Mouse (Mus musculus) stomach, embryonic 14.5 days (tissue): ENCODE measurements around the gene Hist1h2be. TPM values are rescaled to one million over a fixed set of nuclear protein-coding genes. Genes with fewer than 3 reads are reported as not detected.
"Not testable (repeated sequence)": the region's sequence is repeated elsewhere in the genome, so short reads cannot be mapped to it uniquely, and the experiment has no call there.

Source experiments
- ATAC-seq: fragments of 200-750 bp; cut with Nextera tagmentation; 2 replicates; pipeline ENCODE4 v1.8.0; 2017; ENCODE audit warnings: low read depth, moderate TSS enrichment; ENCODE audit not compliant: insufficient number of reproducible peaks, insufficient read depth, low FRiP score
- H3K27ac ChIP-seq: fragments of 300-500 bp; sonication (generic); 2 replicates; pipeline ENCODE4 v1.5.1; 2014; ENCODE audit warnings: mild to moderate bottlenecking, low read length, moderate library complexity, mixed read lengths
- H3K27me3 ChIP-seq: fragments of 300-500 bp; sonication (generic); 2 replicates; pipeline ENCODE4 v1.6.1; 2014; ENCODE audit warnings: low read length, control low read depth, mixed read lengths; ENCODE audit not compliant: control insufficient read depth, insufficient read depth
- H3K36me3 ChIP-seq: fragments of 300-500 bp; sonication (generic); 2 replicates; pipeline ENCODE4 v1.6.1; 2014; ENCODE audit warnings: mild to moderate bottlenecking, control low read depth, low read length, moderate library complexity, mixed read lengths; ENCODE audit not compliant: control insufficient read depth, insufficient read depth
- H3K4me1 ChIP-seq: fragments of 300-500 bp; sonication (generic); 2 replicates; pipeline ENCODE4 v1.6.1; 2014; ENCODE audit warnings: low read length, control low read depth, mixed read lengths; ENCODE audit not compliant: control insufficient read depth, insufficient read depth
- H3K4me2 ChIP-seq: fragments of 300-500 bp; sonication (generic); replicated peaks from 2 replicates; pipeline ENCODE4 v1.6.1; 2014; ENCODE audit warnings: low read depth, low read length, control low read depth
- H3K4me3 ChIP-seq: fragments of 300-500 bp; sonication (generic); 2 replicates; pipeline ENCODE4 v1.5.1; 2014; ENCODE audit warnings: low read depth, low read length, control low read depth
- H3K9ac ChIP-seq: fragments of 300-500 bp; sonication (generic); replicated peaks from 2 replicates; pipeline ENCODE4 v1.6.1; 2014; ENCODE audit warnings: low read depth, mild to moderate bottlenecking, control low read depth, low read length, moderate library complexity, mixed read lengths
- H3K9me3 ChIP-seq: fragments of 300-500 bp; sonication (generic); 2 replicates; pipeline ENCODE4 v1.6.1; 2016; ENCODE audit warnings: low read depth, low read length, control low read depth; ENCODE audit not compliant: control insufficient read depth
- WGBS: fragments of 180-500 bp; shearing (Covaris S2); extraction: QIAGEN DNeasy Blood & Tissue Kit; methylation state at CpG from one replicate; pipeline ENCODE4 v1.1.7; 2014; 5-methylcytosine and 5-hydroxymethylcytosine counted together
- polyA plus RNA-seq: library from polyadenylated mRNA; unstranded; fragments of >200 nt; fragmentation: Nextera tagmentation; extraction: Ambion mirVana; gene quantifications from 2 replicates; pipeline ENCODE4 v1.2.1, GENCODE M21; 2014

Gene Hist1h2be
- polyA plus RNA-seq, 1 experiment from 2014 or later: 2.8 TPM

GRCm38 (mm10) chr13:23572218-23573033 lies 48.5 kb downstream of the Hist1h2be start:
- Histone ChIP-seq H3K36me3 (no peaks in the 10 kb centered on the region), H3K9me3 (no peaks in the 10 kb centered on the region), H3K4me2 (peak overlapping the region; percentile 41), H3K4me3 (peak overlapping the region; percentile 27), H3K9ac (peak overlapping the region; percentile 22), H3K4me1 (peaks cover 7% of the 10 kb centered on the region; the same call in 1 of the 2 replicates), H3K27me3 (no peaks in the 10 kb centered on the region), H3K27ac (peak overlapping the region; percentile 94)
- 23% methylated on average over 2 of the region's 2 CpGs for WGBS
- ATAC-seq: no peak

GRCm38 (mm10) chr13:23571504-23572217 lies 49.3 kb downstream of the Hist1h2be start:
- not testable (repeated sequence) for H3K27me3 ChIP-seq, H3K36me3 ChIP-seq, H3K9me3 ChIP-seq, H3K4me1 ChIP-seq, ATAC-seq
- Histone ChIP-seq H3K27ac (peak overlapping the region; percentile 94), H3K4me2 (peak overlapping the region; percentile 41), H3K4me3 (peak overlapping the region; percentile 27), H3K9ac (peak overlapping the region; percentile 22)
- WGBS: 0% methylated on average over 9 of the region's 34 CpGs

- Histone ChIP-seq H3K9me3 (no peaks in the 10 kb centered on the region), H3K4me2 (peak within 1 kb of the TSS; percentile 50), H3K4me3 (peak within 1 kb of the TSS; percentile 27), H3K36me3 (no peaks in the 10 kb centered on the region), H3K9ac (peak within 1 kb of the TSS; percentile 22), H3K27ac (peak within 1 kb of the TSS; percentile 94), H3K27me3 (no peaks in the 10 kb centered on the region), H3K4me1 (no peaks in the 10 kb centered on the region)
- peak; percentile 88 for ATAC-seq
- under 1% methylated on average over 18 of the region's 18 CpGs for WGBS
Observed at GRCm38 (mm10) chr13:23571022-23571503, 49.9 kb downstream of the Hist1h2be start, which contains the start of the genes Hist1h2ae and Hist1h2bg. Gene Hist1h2ae (minus strand): TSS chr13:23571220. Gene Hist1h2bg (plus strand): TSS chr13:23571396.

GRCm38 (mm10) chr13:23570261-23571021 lies 50.5 kb downstream of the Hist1h2be start:
- WGBS: 4% methylated on average over 12 of the region's 41 CpGs
- not testable (repeated sequence) for H3K27me3 ChIP-seq, H3K9me3 ChIP-seq, H3K36me3 ChIP-seq, H3K4me1 ChIP-seq, ATAC-seq
- Histone ChIP-seq H3K27ac (peak overlapping the region; percentile 94), H3K4me3 (peak overlapping the region; percentile 27; the same call in 1 of the 2 replicates), H3K9ac (peak overlapping the region; percentile 22), H3K4me2 (peak overlapping the region; percentile 50)

GRCm38 (mm10) chr13:23564482-23564881 lies 56.4 kb downstream of the Hist1h2be start:
- no peak overlapping the region for H3K4me2 ChIP-seq
- no peaks in the 10 kb centered on the region for H3K36me3 ChIP-seq
- 79% methylated on average over 2 of the region's 2 CpGs for WGBS
- H3K27ac ChIP-seq: peak overlapping the region; percentile 99
- no peaks in the 10 kb centered on the region for H3K4me1 ChIP-seq
- no peak overlapping the region for H3K4me3 ChIP-seq
- no peaks in the 10 kb centered on the region for H3K27me3 ChIP-seq
- no peaks in the 10 kb centered on the region for H3K9me3 ChIP-seq
- H3K9ac ChIP-seq: no peak overlapping the region
- ATAC-seq: no peak

- WGBS: 2% methylated on average over 18 of the region's 18 CpGs
- Histone ChIP-seq H3K36me3 (no peaks in the 10 kb centered on the region), H3K4me3 (peak overlapping the region; percentile 29), H3K27ac (peak overlapping the region; percentile 99), H3K4me1 (no peaks in the 10 kb centered on the region), H3K9me3 (no peaks in the 10 kb centered on the region), H3K4me2 (peak overlapping the region; percentile 70), H3K27me3 (no peaks in the 10 kb centered on the region), H3K9ac (peak overlapping the region; percentile 23; the same call in 1 of the 2 replicates)
- peak; percentile 62 for ATAC-seq
Observed at GRCm38 (mm10) chr13:23562699-23563462, 58.0 kb downstream of the Hist1h2be start.

GRCm38 (mm10) chr13:23561883-23562659 lies 58.9 kb downstream of the Hist1h2be start, which contains the start of gene Hist1h3e:
Gene Hist1h3e (minus strand): TSS chr13:23562369.
- Histone ChIP-seq H3K27ac (peak within 1 kb of the TSS; percentile 99), H3K9ac (peak within 1 kb of the TSS; percentile 45; the same call in 1 of the 2 replicates), H3K4me2 (peak within 1 kb of the TSS; percentile 70), H3K4me3 (peak within 1 kb of the TSS; percentile 29)
- ATAC-seq: peak; percentile 93
- under 1% methylated on average over 50 of the region's 67 CpGs for WGBS
- not testable (repeated sequence) for H3K4me1 ChIP-seq, H3K27me3 ChIP-seq, H3K36me3 ChIP-seq, H3K9me3 ChIP-seq
